Mouse (Mus musculus): ENCODE measurements around the gene Rarb.

DNA sequence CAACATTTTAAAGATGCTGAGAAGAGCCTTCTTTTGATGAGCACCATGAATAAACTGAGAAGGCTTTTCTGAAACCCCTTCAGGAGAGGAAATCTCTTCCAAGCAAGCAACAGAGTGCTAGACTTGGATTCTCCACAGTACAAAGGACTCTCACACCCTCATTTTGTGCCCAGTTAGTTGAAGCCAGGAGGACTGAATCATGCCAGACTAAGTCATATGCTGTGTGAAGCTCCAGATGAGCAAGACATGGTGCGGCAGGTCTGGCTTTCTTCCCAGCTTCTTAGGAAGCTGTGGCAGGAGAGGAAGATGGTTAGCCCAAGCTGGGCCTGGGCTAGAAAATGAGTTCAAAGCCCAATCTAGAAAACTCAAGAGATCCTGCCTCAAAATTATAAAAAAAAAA lies 267.1 kb downstream of the Rarb start:
- no peak for TF ChIP-seq CTCF (IDR thresholded peaks at IDR 0.05; ENCODE audit: low read depth)
- TF ChIP-seq EP300 (IDR thresholded peaks at IDR 0.05; ENCODE audit: low read depth), result no peak

Data from heart, postnatal 0 days (tissue).